Mouse (Mus musculus) C3H10T1/2 (cell line): ENCODE data around the gene Nfx1. TPM values are rescaled to one million over a fixed set of nuclear protein-coding genes. Genes with fewer than 3 reads are reported as not detected.

Experiments
- polyA plus RNA-seq, 2 experiments: library from polyadenylated mRNA; unstranded; fragments of >200 nt; fragmentation: generic; extraction: Trizol; gene quantifications; one replicate each; pipeline ENCODE4 v1.2.1; 2012; ENCODE audit warnings: missing spikeins in 2 of 2

Nfx1 gene
- polyA plus RNA-seq, result 10 to 100 TPM in 1 of 2 experiments, 1 to 10 TPM in 1; 7.2 to 30.1 TPM

DNA sequence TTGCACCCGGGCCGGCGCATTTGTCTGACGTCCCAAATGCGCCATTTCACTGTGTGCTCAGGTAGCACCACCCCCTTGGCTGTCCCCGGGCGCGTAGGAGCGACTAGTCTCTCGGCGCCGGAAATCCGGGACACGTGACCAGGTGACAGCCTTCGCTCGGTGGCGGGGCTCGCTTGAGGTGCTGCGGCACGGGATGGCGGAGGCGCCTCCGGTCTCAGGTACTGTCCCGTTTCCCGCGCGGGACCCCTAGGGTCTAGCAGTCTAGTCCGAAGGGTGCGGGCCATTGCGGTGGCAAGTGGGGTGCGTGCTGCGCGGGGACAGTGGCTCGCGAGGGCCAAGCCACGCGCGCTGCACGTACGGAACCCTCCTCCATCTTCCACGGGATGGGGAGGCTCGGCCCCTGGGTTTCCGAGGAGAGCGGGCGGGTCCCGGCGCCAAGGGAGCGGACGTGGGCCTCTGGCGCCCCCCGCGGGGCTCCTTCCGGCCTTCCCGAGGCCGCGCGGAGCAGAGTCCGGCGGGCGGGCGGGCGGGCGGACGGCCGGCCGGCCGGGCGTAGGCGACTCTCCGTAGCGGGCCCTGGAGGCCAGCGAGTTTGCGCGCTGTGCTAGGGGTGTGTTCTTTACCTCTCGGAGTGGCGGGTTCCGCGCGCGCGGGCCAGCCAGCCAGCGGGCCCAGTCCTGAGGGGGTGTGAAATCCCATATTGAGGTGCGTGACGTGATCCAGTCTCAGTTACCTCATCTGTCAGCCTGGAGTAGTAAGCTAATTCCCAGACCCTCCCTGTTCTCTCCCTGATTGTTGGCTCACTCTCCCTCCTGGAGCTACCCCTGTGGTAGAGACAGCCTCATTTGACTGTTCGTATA, at the start of gene Nfx1:
Gene Nfx1, plus strand, starts transcription at position 65 of the 860 bp plus-strand sequence.

DNA sequence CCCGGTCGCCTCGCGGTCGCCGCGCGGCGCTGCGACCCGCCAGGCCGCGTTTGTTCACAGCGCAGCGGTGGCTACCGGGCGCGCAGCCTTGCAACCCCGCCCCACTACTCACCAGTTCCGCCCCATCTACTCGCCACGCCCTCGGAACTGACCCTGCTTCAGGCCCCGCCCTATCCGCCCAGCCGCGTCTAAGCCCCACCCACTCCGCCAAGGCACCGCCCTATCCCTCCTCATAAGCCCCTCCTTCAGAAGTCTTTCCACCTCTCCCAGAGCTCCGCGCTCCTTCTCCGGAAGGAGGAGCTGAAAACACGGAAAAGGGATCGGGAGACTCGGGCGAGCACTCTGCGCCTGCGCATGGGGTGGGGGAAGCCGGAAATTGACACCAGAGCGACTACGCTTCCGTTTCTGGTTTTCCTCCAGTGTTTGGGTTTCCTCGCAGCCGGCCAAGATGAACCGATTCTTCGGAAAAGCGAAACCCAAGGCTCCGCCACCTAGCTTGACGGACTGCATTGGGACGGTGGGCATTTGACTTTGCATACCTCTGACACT, 22.5 kb upstream of the Nfx1 start, which contains the start of the genes Bag1 and Chmp5:
Gene Bag1, minus strand, starts transcription at position 135 of the 549 bp plus-strand sequence.
Gene Chmp5, plus strand, starts transcription at position 248 of the 549 bp plus-strand sequence.

GRCm38 (mm10) chr4:41047524-41048271, 77.0 kb downstream of the Nfx1 start, which contains the start of gene Aqp7:
Aqp7 (minus strand) TSS chr4:41048139.

Other genes with a start within 250 kb of the Nfx1 start
- 10 to 100 TPM in 1 of 2 experiments, 1 to 10 TPM in 1; 8.6 to 53.1 TPM for gene Dnaja1, start 248.8 kb upstream of the Nfx1 start, polyA plus RNA-seq
- gene Smu1, start 213.0 kb upstream of the Nfx1 start, polyA plus RNA-seq, result 10 to 100 TPM; 22.2 to 69.0 TPM
- gene B4galt1, start 116.9 kb upstream of the Nfx1 start, polyA plus RNA-seq, result 10 to 100 TPM in 1 of 2 experiments, 1 to 10 TPM in 1; 5.8 to 39.9 TPM
- gene Spink4, start 50.9 kb upstream of the Nfx1 start, polyA plus RNA-seq, result under 1 TPM in 1 of 2 experiments, not detected in 1; 0.31 TPM
- 100 to 1,000 TPM; 148 TPM for gene Bag1, start 22.6 kb upstream of the Nfx1 start, polyA plus RNA-seq
- 10 to 100 TPM in 1 of 2 experiments, 1 to 10 TPM in 1; 5.7 to 39.6 TPM for gene Chmp5, start 22.5 kb upstream of the Nfx1 start, polyA plus RNA-seq
- under 1 TPM in 1 of 2 experiments, not detected in 1; 0.06 TPM for gene Aqp7, start 77.2 kb downstream of the Nfx1 start, polyA plus RNA-seq
- 1 to 10 TPM in 1 of 2 experiments, under 1 TPM in 1; 0.60 to 1.5 TPM for gene Aqp3, start 127.3 kb downstream of the Nfx1 start, polyA plus RNA-seq
- 10 to 100 TPM; 24.8 to 25.1 TPM for gene Nol6, start 153.5 kb downstream of the Nfx1 start, polyA plus RNA-seq
- 100 to 1,000 TPM in 1 of 2 experiments, 10 to 100 TPM in 1; 67.4 to 164 TPM for gene Ube2r2, start 164.8 kb downstream of the Nfx1 start, polyA plus RNA-seq